Mouse (Mus musculus) thymus, adult 2 months (tissue): ENCODE results near the gene Gm20388. TPM values are rescaled to one million over a fixed set of nuclear protein-coding genes. Genes with fewer than 3 reads are reported as not detected.

Experiments used
- DNase-seq: peaks from one replicate; pipeline ENCODE4 v3.0.0; 2021
- H3K27ac ChIP-seq: fragments of 200-500 bp; 2 replicates; pipeline ENCODE4 v1.5.1; 2012; ENCODE audit warnings: low read length, control low read depth; ENCODE audit not compliant: control insufficient read depth, insufficient read depth
- H3K27me3 ChIP-seq: fragments of 200-500 bp; 2 replicates; pipeline ENCODE4 v1.6.1; 2012; ENCODE audit warnings: mild to moderate bottlenecking, low read length, moderate library complexity, mixed read lengths; ENCODE audit not compliant: control insufficient read depth, insufficient read depth
- H3K36me3 ChIP-seq: fragments of 200-500 bp; 2 replicates; pipeline ENCODE4 v1.6.1; 2012; ENCODE audit warnings: mild to moderate bottlenecking, low read length, moderate library complexity; ENCODE audit not compliant: control insufficient read depth, insufficient read depth
- H3K4me1 ChIP-seq: fragments of 200-500 bp; replicated peaks from 2 replicates; pipeline ENCODE4 v1.6.1; 2012; ENCODE audit warnings: low read length; ENCODE audit not compliant: control insufficient read depth, insufficient read depth
- H3K4me3 ChIP-seq: fragments of 200-500 bp; 2 replicates; pipeline ENCODE4 v1.5.1; 2012; ENCODE audit warnings: mild to moderate bottlenecking, low read length, control low read depth, moderate library complexity; ENCODE audit not compliant: control insufficient read depth, insufficient read depth
- CTCF ChIP-seq: fragments of 200-500 bp; IDR thresholded peaks from 2 replicates; pipeline ENCODE4 v1.5.1; 2012; ENCODE audit warnings: mild to moderate bottlenecking, control low read depth, low read length, moderate library complexity, borderline replicate concordance; ENCODE audit not compliant: control insufficient read depth, poor library complexity, insufficient read depth; ENCODE audit errors: extremely low read depth
- POLR2A ChIP-seq: fragments of 200-500 bp; IDR thresholded peaks from 2 replicates; pipeline ENCODE4 v1.6.1; 2012; ENCODE audit warnings: mild to moderate bottlenecking, low read length, control low read depth, moderate library complexity; ENCODE audit not compliant: control insufficient read depth, poor library complexity, insufficient read depth; ENCODE audit errors: extremely low read depth
- WGBS: fragments of 180-500 bp; shearing (Covaris S2); methylation state at CpG from one replicate; pipeline ENCODE4 v1.1.7; 2018; 5-methylcytosine and 5-hydroxymethylcytosine counted together
- polyA plus RNA-seq: library from polyadenylated mRNA; depleted of rRNA; stranded (reverse); fragments of >200 nt; gene quantifications from 2 replicates; pipeline ENCODE4 v1.2.3, GENCODE M21; 2012

The Gm20388 gene
- polyA plus RNA-seq, 1 experiment = 103 TPM

GRCm38 (mm10) chr8:121082218-121083092, 1171.8 kb downstream of the Gm20388 start:
- no peak overlapping the region for H3K27ac ChIP-seq

DNA sequence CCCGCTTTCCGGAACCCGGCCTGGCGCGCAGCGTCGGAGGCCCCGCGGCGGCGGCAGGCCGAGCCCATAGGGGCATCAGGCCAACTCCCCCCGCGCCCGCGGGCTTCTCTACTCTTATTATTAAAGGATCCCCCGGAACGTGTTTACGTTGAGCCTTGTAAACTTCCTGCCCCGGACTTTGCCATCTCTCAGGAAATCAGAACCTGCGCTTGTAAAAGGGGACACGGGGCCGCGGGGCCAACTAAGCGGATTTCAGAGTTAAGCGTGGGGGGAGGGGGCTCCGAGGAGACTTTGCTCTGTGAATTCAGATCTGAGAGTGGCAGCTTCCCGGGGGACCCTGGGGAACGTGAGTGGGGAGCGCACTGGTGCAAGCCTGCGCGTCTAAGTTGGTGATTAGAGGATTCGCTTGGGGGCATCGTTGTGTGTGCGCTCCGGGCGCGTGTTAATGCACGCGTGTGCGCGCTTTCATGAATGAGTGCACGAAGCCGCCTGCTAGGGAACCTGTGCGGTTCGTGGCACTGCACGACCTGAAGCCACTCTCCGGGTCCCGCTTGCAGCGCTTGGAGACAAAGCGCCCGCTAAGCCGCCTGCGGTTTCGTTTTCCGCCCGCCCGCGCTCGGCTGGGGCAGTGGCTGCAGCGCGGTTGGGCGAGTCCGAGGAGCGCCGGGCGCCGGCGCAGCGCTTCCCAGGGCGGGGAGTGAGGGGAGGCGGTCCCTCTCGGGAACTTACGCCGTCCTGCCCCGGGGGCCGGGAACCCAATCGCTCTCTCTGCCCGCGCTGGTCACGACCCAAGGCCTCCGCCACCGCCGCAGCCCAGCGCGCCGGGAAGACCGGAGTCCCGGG, 1172.7 kb downstream of the Gm20388 start:
- 1% methylated on average over 89 of the region's 89 CpGs for WGBS
- no peak overlapping the region for H3K27ac ChIP-seq
- no peaks in the 10 kb centered on the region for H3K36me3 ChIP-seq
- no peak for DNase-seq
- no peak for TF ChIP-seq CTCF
- no peak for TF ChIP-seq POLR2A
- H3K27me3 ChIP-seq = peaks cover 32% of the 10 kb centered on the region
- H3K4me1 ChIP-seq = peaks cover 6% of the 10 kb centered on the region
- peak overlapping the region; percentile 12; the same call in 1 of the 2 replicates for H3K4me3 ChIP-seq

More at GRCm38 (mm10) chr8:121082218-121083092, 1171.8 kb downstream of the Gm20388 start:
- peaks cover 6% of the 10 kb centered on the region for H3K4me1 ChIP-seq
- no peak for DNase-seq
- H3K4me3 ChIP-seq = no peak overlapping the region
- TF ChIP-seq CTCF (no peak), POLR2A (no peak)
- H3K36me3 ChIP-seq = no peaks in the 10 kb centered on the region
- 7% methylated on average over 57 of the region's 57 CpGs for WGBS
- H3K27me3 ChIP-seq = peaks cover 31% of the 10 kb centered on the region

DNA sequence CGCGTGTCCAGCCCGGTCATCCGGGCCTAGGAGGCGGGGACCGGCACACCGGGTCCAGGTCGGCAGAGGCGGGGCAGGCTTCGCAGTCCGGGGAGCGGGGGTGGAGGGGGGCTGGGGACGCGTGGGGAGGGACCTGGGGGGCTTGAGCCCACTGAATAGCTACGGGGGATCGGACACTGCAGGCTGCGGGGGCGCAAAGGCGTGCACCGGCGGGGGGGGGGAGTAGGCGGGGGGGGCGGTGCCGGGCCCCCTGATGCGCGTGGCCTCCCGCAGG, 1173.2 kb downstream of the Gm20388 start:
- peaks cover 6% of the 10 kb centered on the region for H3K4me1 ChIP-seq
- no peak for DNase-seq
- peak overlapping the region; percentile 12; the same call in 1 of the 2 replicates for H3K4me3 ChIP-seq
- H3K36me3 ChIP-seq = no peaks in the 10 kb centered on the region
- no peak for TF ChIP-seq CTCF
- no peak for TF ChIP-seq POLR2A
- H3K27ac ChIP-seq = no peak overlapping the region
- 4% methylated on average over 16 of the region's 27 CpGs for WGBS
- peaks cover 37% of the 10 kb centered on the region for H3K27me3 ChIP-seq

DNA sequence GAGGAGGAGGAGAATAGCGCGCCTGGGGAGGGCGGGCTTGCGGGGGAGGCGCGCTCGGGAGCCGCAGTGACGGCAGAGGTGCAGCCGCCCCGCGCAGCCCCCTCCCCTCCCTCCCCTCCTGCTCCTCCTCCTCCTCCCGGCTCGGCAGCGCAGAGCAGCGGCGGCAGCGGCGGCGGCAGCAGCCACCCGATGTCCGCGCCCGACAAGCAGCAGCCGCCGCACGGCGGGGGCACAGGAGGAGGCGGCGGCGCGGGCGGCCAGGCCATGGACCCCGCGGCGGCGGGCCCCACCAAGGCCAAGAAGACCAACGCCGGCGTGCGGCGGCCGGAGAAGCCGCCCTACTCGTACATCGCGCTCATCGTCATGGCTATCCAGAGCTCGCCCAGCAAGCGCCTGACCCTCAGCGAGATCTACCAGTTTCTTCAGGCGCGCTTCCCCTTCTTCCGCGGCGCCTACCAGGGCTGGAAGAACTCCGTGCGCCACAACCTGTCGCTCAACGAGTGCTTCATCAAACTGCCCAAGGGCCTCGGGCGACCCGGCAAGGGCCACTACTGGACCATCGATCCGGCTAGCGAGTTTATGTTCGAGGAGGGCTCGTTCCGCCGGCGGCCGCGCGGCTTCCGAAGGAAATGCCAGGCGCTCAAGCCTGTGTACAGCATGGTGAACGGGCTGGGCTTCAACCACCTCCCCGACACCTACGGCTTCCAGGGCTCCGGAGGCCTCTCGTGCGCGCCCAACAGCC, 1173.7 kb downstream of the Gm20388 start, which contains the start of gene Foxf1:
Gene Foxf1, plus strand, starts transcription at position 177 of the 742 bp plus-strand sequence.
- Histone ChIP-seq H3K4me1 (peaks cover 6% of the 10 kb centered on the region), H3K27ac (no peak within 1 kb of the TSS), H3K36me3 (no peaks in the 10 kb centered on the region), H3K4me3 (peak within 1 kb of the TSS; percentile 12; the same call in 1 of the 2 replicates), H3K27me3 (peaks cover 40% of the 10 kb centered on the region)
- no peak for DNase-seq
- WGBS = 2% methylated on average over 76 of the region's 83 CpGs
- TF ChIP-seq POLR2A = no peak
- TF ChIP-seq CTCF = no peak

GRCm38 (mm10) chr8:121085011-121085410, 1174.4 kb downstream of the Gm20388 start:
- H3K27ac ChIP-seq = no peak overlapping the region
- peaks cover 42% of the 10 kb centered on the region for H3K27me3 ChIP-seq
- no peak overlapping the region for H3K4me3 ChIP-seq
- peaks cover 6% of the 10 kb centered on the region for H3K4me1 ChIP-seq
- WGBS = 17% methylated on average over 30 of the region's 30 CpGs
- no peaks in the 10 kb centered on the region for H3K36me3 ChIP-seq
- no peak for TF ChIP-seq CTCF
- no peak for DNase-seq

- H3K4me3 ChIP-seq = no peak overlapping the region
- H3K36me3 ChIP-seq = no peaks in the 10 kb centered on the region
- TF ChIP-seq POLR2A = no peak
- no peak for TF ChIP-seq CTCF
- peaks cover 37% of the 10 kb centered on the region for H3K27me3 ChIP-seq
- H3K27ac ChIP-seq = no peak overlapping the region
- H3K4me1 ChIP-seq = peaks cover 6% of the 10 kb centered on the region
- WGBS = 97% methylated on average over 3 of the region's 3 CpGs
- DNase-seq = no peak
These were observed 1174.9 kb downstream of the Gm20388 start for GRCm38 (mm10) chr8:121085561-121085960.
